Mouse (Mus musculus): ENCODE measurements around the gene Sbno2. TPM values are rescaled to one million over a fixed set of nuclear protein-coding genes. Genes with fewer than 3 reads are reported as not detected.

The Sbno2 gene
- polyA plus RNA-seq (2017; shearing (Covaris generic)) = 84.3 TPM

GRCm38 (mm10) chr10:80105460-80105859, at the start of gene Sbno2:
Gene Sbno2, minus strand, starts transcription at chr10:80105571.

GRCm38 (mm10) chr10:80147719-80148601, 42.6 kb upstream of the Sbno2 start, which contains the start of gene Midn:
Gene Midn, plus strand, starts transcription at chr10:80148272.

DNA sequence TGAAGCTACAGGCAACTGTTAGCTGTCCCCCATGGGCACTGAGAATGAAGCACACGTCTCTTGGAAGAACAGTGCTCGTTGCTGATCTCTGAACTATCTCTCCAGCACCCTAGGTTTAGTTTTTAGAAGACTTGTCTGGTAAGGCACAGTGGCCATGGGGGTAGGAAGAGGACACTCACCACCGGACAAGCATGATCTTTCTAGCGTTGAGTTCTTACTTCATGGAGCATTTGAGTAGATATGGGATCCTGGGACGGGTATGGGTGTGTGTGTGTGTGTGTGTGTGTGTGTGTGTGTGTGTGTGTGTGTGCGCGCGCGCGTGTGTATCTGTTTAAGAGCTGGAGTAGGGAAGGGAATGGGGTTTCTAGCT, 35.3 kb upstream of the Sbno2 start, which contains the start of gene Cbarp:
Gene Cbarp, minus strand, starts transcription at position 170 of the 370 bp plus-strand sequence.

GRCm38 (mm10) chr10:80138553-80139438, 33.4 kb upstream of the Sbno2 start, which contains the start of gene Atp5d:
Gene Atp5d, plus strand, starts transcription at chr10:80138632.

GRCm38 (mm10) chr10:80115290-80115943, 10.0 kb upstream of the Sbno2 start, which contains the start of gene Stk11:
Gene Stk11, plus strand, starts transcription at chr10:80115803.

GRCm38 (mm10) chr10:80047041-80047565, 58.3 kb downstream of the Sbno2 start, which contains the start of gene Gpx4:
Gene Gpx4, plus strand, starts transcription at chr10:80047166.

GRCm38 (mm10) chr10:80039559-80039979, 65.8 kb downstream of the Sbno2 start, which contains the start of gene Polr2e:
Gene Polr2e, minus strand, starts transcription at chr10:80039795.

GRCm38 (mm10) chr10:80016511-80016910, 88.9 kb downstream of the Sbno2 start, which contains the start of gene Arhgap45:
Gene Arhgap45, plus strand, starts transcription at chr10:80016653.

Other genes starting within 250 kb of the Sbno2 start
- not detected for gene Prtn3, start 231.1 kb downstream of the Sbno2 start, polyA plus RNA-seq (2017; shearing (Covaris generic))
- 4.9 TPM for gene Plppr3, start 230.9 kb downstream of the Sbno2 start, polyA plus RNA-seq (2017; shearing (Covaris generic))
- not detected for gene Elane, start 219.3 kb downstream of the Sbno2 start, polyA plus RNA-seq (2017; shearing (Covaris generic))
- not detected for gene Cfd, start 214.7 kb downstream of the Sbno2 start, polyA plus RNA-seq (2017; shearing (Covaris generic))
- 31.2 TPM for gene Med16, start 196.6 kb downstream of the Sbno2 start, polyA plus RNA-seq (2017; shearing (Covaris generic))
- gene Gm26602, start 194.7 kb downstream of the Sbno2 start, polyA plus RNA-seq (2017; shearing (Covaris generic)) = 11.2 TPM
- gene Kiss1r, start 188.6 kb downstream of the Sbno2 start, polyA plus RNA-seq (2017; shearing (Covaris generic)) = 0.39 TPM
- 217 TPM for gene R3hdm4, start 184.4 kb downstream of the Sbno2 start, polyA plus RNA-seq (2017; shearing (Covaris generic))
- gene Arid3a, start 178.5 kb downstream of the Sbno2 start, polyA plus RNA-seq (2017; shearing (Covaris generic)) = 9.9 TPM
- gene Wdr18, start 145.4 kb downstream of the Sbno2 start, polyA plus RNA-seq (2017; shearing (Covaris generic)) = 83.7 TPM
- gene Grin3b, start 134.9 kb downstream of the Sbno2 start, polyA plus RNA-seq (2017; shearing (Covaris generic)) = not detected
- 5.5 TPM for gene Tmem259, start 121.2 kb downstream of the Sbno2 start, polyA plus RNA-seq (2017; shearing (Covaris generic))
- 1,187 TPM for gene Cnn2, start 117.0 kb downstream of the Sbno2 start, polyA plus RNA-seq (2017; shearing (Covaris generic))
- 71.9 TPM for gene Abca7, start 109.1 kb downstream of the Sbno2 start, polyA plus RNA-seq (2017; shearing (Covaris generic))
- 974 TPM for gene Arhgap45, start 88.9 kb downstream of the Sbno2 start, polyA plus RNA-seq (2017; shearing (Covaris generic))
- 210 TPM for gene Polr2e, start 65.8 kb downstream of the Sbno2 start, polyA plus RNA-seq (2017; shearing (Covaris generic))
- gene Gpx4, start 58.4 kb downstream of the Sbno2 start, polyA plus RNA-seq (2017; shearing (Covaris generic)) = 569 TPM
- 11.9 TPM for gene Stk11, start 10.2 kb upstream of the Sbno2 start, polyA plus RNA-seq (2017; shearing (Covaris generic))
- 434 TPM for gene Atp5d, start 33.1 kb upstream of the Sbno2 start, polyA plus RNA-seq (2017; shearing (Covaris generic))
- gene Cbarp, start 35.3 kb upstream of the Sbno2 start, polyA plus RNA-seq (2017; shearing (Covaris generic)) = 2.9 TPM
- 1.7 TPM for gene Midn, start 42.7 kb upstream of the Sbno2 start, polyA plus RNA-seq (2017; shearing (Covaris generic))
- gene Cirbp, start 60.4 kb upstream of the Sbno2 start, polyA plus RNA-seq (2017; shearing (Covaris generic)) = 199 TPM
- gene 1600002K03Rik, start 67.4 kb upstream of the Sbno2 start, polyA plus RNA-seq (2017; shearing (Covaris generic)) = 21.6 TPM
- 0.22 TPM for gene Efna2, start 73.9 kb upstream of the Sbno2 start, polyA plus RNA-seq (2017; shearing (Covaris generic))
- gene Mum1, start 120.9 kb upstream of the Sbno2 start, polyA plus RNA-seq (2017; shearing (Covaris generic)) = 145 TPM
- 305 TPM for gene Ndufs7, start 143.6 kb upstream of the Sbno2 start, polyA plus RNA-seq (2017; shearing (Covaris generic))
- 1.6 TPM for gene Gamt, start 155.4 kb upstream of the Sbno2 start, polyA plus RNA-seq (2017; shearing (Covaris generic))
- 53.8 TPM for gene Dazap1, start 155.9 kb upstream of the Sbno2 start, polyA plus RNA-seq (2017; shearing (Covaris generic))
- 794 TPM for gene Rps15, start 186.9 kb upstream of the Sbno2 start, polyA plus RNA-seq (2017; shearing (Covaris generic))
- gene Apc2, start 190.4 kb upstream of the Sbno2 start, polyA plus RNA-seq (2017; shearing (Covaris generic)) = 0.40 TPM
- gene 2310011J03Rik, start 215.0 kb upstream of the Sbno2 start, polyA plus RNA-seq (2017; shearing (Covaris generic)) = 87.1 TPM
- 26.3 TPM for gene Pcsk4, start 223.9 kb upstream of the Sbno2 start, polyA plus RNA-seq (2017; shearing (Covaris generic))
- not detected for gene Reep6, start 224.4 kb upstream of the Sbno2 start, polyA plus RNA-seq (2017; shearing (Covaris generic))
- not detected for gene Adamtsl5, start 242.8 kb upstream of the Sbno2 start, polyA plus RNA-seq (2017; shearing (Covaris generic))